Mouse (Mus musculus) thymus, postnatal 10 days (tissue): ENCODE data around the gene Olfr1373.
A peak's percentile ranks its signal among the peaks of the same experiment; 100 is the strongest.

ENCODE experiments used
- DNase-seq, 2 experiments: peaks; one replicate each; pipeline ENCODE4 v3.0.0; 2021; ENCODE audit warnings: low spot score in 2 of 2

The Olfr1373 gene

DNA sequence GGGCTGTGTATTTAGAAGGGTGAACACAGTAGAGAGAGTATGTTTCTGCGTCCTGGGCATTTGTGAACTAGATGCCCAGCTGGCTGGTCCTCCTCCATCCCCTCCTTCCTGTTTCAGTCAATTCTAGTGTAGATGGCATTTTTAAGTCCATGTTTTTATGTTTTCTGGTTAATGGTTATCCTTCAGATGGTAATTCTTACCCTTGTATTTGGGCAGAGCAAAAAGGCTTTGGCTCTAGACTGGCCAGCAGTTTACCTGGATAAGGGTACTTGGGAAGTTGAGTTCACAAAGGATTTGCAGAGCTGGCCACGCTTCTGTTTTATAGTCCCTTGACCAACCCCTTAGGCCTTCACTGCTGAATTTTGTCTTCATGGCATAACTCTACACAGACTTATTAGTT is 39.3 kb downstream of the Olfr1373 start:
- no peak for DNase-seq

DNA sequence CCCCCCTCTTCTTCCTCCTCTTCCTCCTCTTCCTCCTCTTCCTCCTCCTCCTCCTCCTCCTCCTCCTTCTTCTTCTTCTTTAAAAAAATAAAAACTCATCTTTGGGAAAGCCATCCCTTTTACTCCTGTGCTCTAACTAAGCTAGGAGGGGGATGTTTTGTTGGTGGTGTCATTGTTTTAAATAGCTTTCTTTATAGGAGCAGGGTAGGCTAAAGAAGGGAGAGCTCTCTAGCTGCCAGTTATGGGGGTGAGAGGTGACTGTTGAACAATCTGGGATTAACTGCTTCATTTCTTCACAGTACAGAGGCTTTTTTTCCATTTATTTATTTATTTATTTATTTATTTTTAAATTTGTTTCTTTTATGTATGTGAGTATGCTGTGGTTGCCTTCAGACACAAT is 39.8 kb downstream of the Olfr1373 start:
- no peak for DNase-seq

DNA sequence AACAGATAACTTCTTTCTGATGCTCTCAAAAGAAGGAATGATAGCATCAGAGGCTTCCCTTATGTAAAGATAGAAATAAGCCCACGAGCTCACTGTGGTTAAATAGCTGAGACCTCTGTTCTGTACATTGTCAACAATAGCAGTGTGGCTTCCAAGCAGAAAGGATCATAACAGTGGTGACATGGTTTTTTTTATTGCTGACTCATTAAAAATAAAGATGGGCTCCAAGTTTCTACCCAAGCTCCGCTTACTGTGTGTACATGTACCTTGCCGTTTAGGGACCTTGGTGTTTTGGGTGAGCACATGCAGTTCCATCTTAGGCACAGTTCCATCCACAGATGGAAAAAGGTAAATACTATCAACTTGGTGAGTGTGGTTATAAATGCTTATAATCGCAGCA is 42.4 kb downstream of the Olfr1373 start:
- DNase-seq: no peak

DNA sequence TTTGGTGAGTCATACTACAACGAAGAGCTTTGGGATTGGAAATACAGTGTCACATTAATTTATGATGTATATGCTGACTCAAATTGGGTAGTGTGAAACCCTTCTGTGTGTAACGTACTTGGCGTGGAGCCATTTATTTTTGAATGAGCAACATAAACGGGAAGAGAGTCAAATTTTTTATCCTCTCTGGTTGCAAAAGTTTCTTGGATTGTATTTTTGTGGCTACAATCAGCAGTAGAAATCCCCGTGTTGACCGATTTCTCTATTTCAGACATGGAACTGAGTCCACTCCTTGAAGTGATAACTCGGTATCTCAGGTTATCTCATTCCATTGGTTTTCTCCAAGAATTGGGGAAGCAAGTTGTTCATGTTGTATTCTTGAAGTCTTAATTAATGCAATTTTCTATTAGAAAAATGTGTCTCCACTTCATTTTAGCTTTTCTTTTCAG is 45.5 kb downstream of the Olfr1373 start:
- DNase-seq: no peak

DNA sequence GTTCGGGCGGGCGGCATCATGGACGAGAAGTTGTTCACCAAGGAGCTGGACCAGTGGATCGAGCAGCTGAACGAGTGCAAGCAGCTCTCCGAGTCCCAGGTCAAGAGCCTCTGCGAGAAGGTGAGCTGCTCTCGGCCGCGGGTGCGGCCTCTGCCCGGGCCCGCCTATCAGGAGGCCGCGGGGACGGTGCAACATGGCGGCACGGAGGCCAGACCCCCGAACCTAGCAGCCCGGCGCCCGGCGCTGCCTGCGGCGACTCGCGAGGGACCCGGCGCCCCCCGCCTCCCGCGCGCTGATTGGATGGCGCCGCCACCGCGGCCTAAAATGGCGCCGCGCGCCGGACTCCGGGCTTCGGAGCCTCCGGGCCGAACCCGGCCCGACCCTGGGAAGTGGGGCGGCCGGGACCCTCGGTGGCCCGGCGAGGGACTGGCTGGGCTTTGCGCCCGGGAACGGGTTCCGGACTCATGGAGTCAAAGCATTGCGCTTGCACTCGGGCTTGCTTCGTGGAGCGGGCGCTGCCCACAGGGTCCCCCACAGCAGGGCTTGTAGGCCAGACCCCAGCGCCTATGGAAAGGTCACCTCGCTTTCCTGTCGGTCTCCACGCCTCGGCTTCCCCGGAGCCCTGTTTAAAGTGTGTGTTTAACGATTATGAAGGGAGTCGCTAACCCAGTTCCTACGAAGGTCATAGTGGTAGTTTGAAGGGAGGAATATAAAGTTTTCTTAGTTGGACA is 46.1 kb downstream of the Olfr1373 start:
- DNase-seq: peak; percentile 63 to 72

DNA sequence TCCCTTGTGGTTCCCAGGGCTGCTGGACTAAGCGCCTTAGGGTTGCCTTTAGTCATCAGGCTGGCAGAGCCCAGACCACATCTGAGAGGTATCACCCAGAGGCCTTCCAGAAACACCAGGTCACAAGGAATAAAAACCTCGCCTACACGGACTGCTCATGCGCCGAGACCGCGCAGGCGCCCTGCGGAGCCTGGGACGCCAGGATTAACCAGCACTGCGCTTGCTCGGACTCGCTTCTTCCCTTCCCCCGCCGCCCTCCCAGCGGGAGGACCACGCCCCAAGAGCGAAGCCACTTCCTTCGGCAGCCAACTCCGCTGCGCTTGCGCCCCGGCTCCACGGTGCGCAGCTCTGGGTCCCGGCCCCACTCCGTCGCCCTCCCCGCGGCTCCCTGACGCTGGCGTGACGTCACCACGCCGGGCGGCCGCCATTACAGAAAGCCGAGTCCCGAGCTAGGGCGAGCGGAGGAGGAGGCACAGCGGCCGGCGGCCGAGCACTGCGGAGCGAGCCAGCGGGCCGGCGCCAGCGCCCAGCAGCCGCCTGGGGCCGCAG is 46.9 kb downstream of the Olfr1373 start, which contains the start of gene Ppp2ca:
Ppp2ca (plus strand) TSS at position 284 of the 549 bp plus-strand sequence.
- DNase-seq: peak; percentile 97 to 99

DNA sequence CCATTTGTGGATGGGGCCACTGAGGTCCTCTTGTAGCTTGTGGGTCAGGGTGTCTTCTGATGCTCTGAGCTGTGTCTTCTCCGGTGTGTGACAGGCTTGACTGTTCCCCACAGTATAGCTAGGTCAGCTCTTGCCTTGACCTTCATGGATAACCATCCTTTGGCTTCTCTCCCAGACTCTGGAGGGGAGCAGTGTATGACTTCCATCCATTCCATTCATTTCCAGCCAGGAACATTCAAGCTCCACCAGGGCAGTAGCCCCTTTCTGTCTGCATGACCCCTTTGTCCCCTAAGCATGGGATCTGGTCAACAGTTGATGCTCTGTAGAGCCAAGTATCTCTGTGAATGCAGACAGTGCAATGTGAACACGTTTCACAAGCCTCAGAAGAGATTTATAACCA is 47.7 kb downstream of the Olfr1373 start:
- DNase-seq: no peak

DNA sequence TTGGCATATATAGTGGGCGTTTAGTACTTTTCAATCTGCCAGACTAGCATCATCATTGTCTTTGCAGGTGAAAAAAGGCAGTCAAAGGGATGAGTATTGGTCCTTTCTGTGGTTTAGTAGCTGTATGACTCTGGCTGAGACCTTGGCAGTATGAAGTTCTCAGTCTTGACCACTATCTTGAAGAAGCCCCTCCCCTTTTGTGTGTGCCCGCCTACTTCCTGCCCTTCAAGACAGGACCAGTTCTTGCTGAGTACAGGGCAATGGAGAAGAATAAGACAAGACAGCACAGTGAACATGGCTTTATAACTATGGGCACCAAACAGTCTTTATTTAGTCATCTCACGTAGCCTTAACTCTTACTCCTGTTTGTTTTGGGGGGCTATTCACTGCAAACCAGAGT is 48.3 kb downstream of the Olfr1373 start:
- DNase-seq: no peak
